Mouse (Mus musculus) v-Abl transformed pro-B cells (cell line): Measurements from ENCODE around the gene Sgca.

Experiments used
- in situ Hi-C, 2 experiments: fragments of 400-800 bp; cut with MboI; formaldehyde crosslinking; loops; one replicate each; pipeline ENCODE4 v1.15.1; 2025; ENCODE audit not compliant: unreplicated experiment in 2 of 2

Sgca gene

GRCm38 (mm10) chr11:95002705-95003104 lies 26.6 kb upstream of the Sgca start:
- in situ Hi-C loops: no loop called here

GRCm38 (mm10) chr11:95001584-95002347 lies 25.6 kb upstream of the Sgca start:
- in situ Hi-C loops: no loop called here

- in situ Hi-C loops: no loop called here
These were observed 24.9 kb upstream of the Sgca start for GRCm38 (mm10) chr11:95001058-95001457.

GRCm38 (mm10) chr11:95000548-95000947 lies 24.4 kb upstream of the Sgca start:
- in situ Hi-C loops: no loop called here

- in situ Hi-C loops: no loop called here
These were observed 24.0 kb upstream of the Sgca start for GRCm38 (mm10) chr11:95000128-95000527.

- in situ Hi-C loops: no loop called here
These were observed 22.0 kb upstream of the Sgca start for GRCm38 (mm10) chr11:94998041-94998531.

- in situ Hi-C loops: no loop called here
These were observed 21.5 kb upstream of the Sgca start for GRCm38 (mm10) chr11:94997596-94997995.

GRCm38 (mm10) chr11:94996984-94997383 lies 20.9 kb upstream of the Sgca start:
- in situ Hi-C loops: no loop called here

- in situ Hi-C loops: no loop called here
These were observed 20.0 kb upstream of the Sgca start for GRCm38 (mm10) chr11:94996101-94996500.

GRCm38 (mm10) chr11:94994947-94995772 lies 19.0 kb upstream of the Sgca start:
- in situ Hi-C loops: no loop called here

- in situ Hi-C loops: no loop called here
These were observed 18.2 kb upstream of the Sgca start for GRCm38 (mm10) chr11:94994208-94994814.

GRCm38 (mm10) chr11:94992754-94993606 lies 16.9 kb upstream of the Sgca start:
- in situ Hi-C loops: no loop called here

GRCm38 (mm10) chr11:94992480-94992753 lies 16.3 kb upstream of the Sgca start:
- in situ Hi-C loops: no loop called here

GRCm38 (mm10) chr11:94991641-94992479 lies 15.7 kb upstream of the Sgca start:
- in situ Hi-C loops: no loop called here

GRCm38 (mm10) chr11:94990749-94991577 lies 14.8 kb upstream of the Sgca start, which contains the start of gene Ppp1r9b:
TSS of gene Ppp1r9b (plus strand) at chr11:94991035.
- in situ Hi-C loops: no loop called here

- in situ Hi-C loops: no loop called here
These were observed 14.1 kb upstream of the Sgca start for GRCm38 (mm10) chr11:94990102-94990748.

GRCm38 (mm10) chr11:94989562-94990017 lies 13.5 kb upstream of the Sgca start:
- in situ Hi-C loops: no loop called here
